9 mouse cellular contexts compared by ENCODE assay signal in the genomic region with DNA sequence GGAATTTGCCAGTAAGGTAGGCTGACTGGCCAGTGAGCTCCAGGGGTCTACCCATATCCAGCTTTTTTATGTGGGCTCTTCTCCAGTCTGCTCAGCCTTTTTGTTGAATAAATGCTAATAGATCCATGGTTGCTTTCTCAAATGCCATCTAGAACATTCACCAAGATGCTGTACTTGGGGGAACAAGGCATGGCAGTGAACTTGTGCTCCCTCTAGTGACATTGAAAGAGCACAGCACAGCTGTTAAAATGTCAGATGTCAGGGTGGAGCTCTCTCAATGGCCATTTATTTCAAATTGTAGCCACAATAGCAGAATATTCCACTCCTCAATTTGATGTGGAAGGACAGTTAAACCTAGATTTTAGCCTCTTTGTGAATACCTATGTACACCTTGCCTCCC.
DNase-seq lines count a peak whose midpoint lies in the region; TF ChIP-seq lines count a peak whose summit lies in the region.
"Had no signal": no experiment of that assay in that cellular context is flagged by ENCODE, and none has a peak within 500 bp of the region (broad histone marks: within the 10 kb centered on the region; RNA-seq: fewer than 3 reads in every experiment).

No protein-coding gene starts in this region.

- no peaks in the 10 kb centered on the region for H3K4me1 ChIP-seq in lung, adult 2 months (ENCODE audit: control insufficient read depth, insufficient read depth, low read length)

- TF ChIP-seq POLR2A in lung, adult 2 months (IDR thresholded peaks at IDR 0.05; ENCODE audit: borderline replicate concordance, extremely low read depth, low read depth, low read length): no peak

- H3K4me3 ChIP-seq in gastrocnemius, adult 2 months: no peak overlapping the region
- no peak overlapping the region for H3K4me3 ChIP-seq in lung, adult 2 months (replicated peaks; ENCODE audit: extremely low read depth, low read depth, low read length)

- intact Hi-C loops in gastrocnemius, adult 2 months (cut with DNase I): loop anchor here (2.0 kb wide), 1 partner anchor 130 kb away; no protein-coding TSS in a partner anchor

- DNase-seq in gastrocnemius, adult 2 months: no peak
- no peak for DNase-seq in gastrocnemius, adult 18-20 months (ENCODE audit: low spot score)
- DNase-seq in lung, adult 2 months: no peak
- no peak for DNase-seq in lung, postnatal 4 days
- peak; percentile 78 for DNase-seq in cerebellum, adult 9-10 months
- DNase-seq in retina, postnatal 1 day: peak; percentile 76
- no peak for DNase-seq in spleen, postnatal 4 days (ENCODE audit: low spot score in 2 of 2)
- DNase-seq in thymus, postnatal 0 days (ENCODE audit: low spot score): no peak
- DNase-seq: thymus, postnatal 14 days had no signal

- TF ChIP-seq CTCF in gastrocnemius, adult 2 months (IDR thresholded peaks at IDR 0.05): peak; percentile 55
- 0 out of 2 replicates have a peak, but pooled peaks have one; percentile 14 for TF ChIP-seq CTCF in lung, adult 2 months (IDR thresholded peaks at IDR 0.05; ENCODE audit: insufficient read depth, low read length)

- no peak overlapping the region for H3K27ac ChIP-seq in gastrocnemius, adult 2 months

Comparison
In these comparisons a context has a peak if more than half of its experiments do, and no peak if none do; other contexts are left out.
1. DNase-seq: peak in cerebellum, adult 9-10 months (single experiment) and retina, postnatal 1 day (single experiment); none in gastrocnemius, adult 2 months (single experiment), gastrocnemius, adult 18-20 months (single experiment), lung, adult 2 months (single experiment), lung, postnatal 4 days (0 of 2), spleen, postnatal 4 days (0 of 2) and thymus, postnatal 0 days (single experiment).